Mouse (Mus musculus) hindbrain, embryonic 10.5 days (tissue): ENCODE results near the gene Synpr. TPM values are rescaled to one million over a fixed set of nuclear protein-coding genes. Genes with fewer than 3 reads are reported as not detected.

Experiments used
- DNase-seq: peaks from one replicate; pipeline ENCODE4 v3.0.0-alpha.2; 2017; ENCODE audit warnings: low spot score
- H3K27ac ChIP-seq: fragments of 300-500 bp; sonication (generic); 2 replicates; pipeline ENCODE4 v1.5.1; 2016; ENCODE audit warnings: mild to moderate bottlenecking, moderate library complexity
- H3K27me3 ChIP-seq: fragments of 300-500 bp; sonication (generic); 2 replicates; pipeline ENCODE4 v1.6.1; 2016; ENCODE audit warnings: mild to moderate bottlenecking; ENCODE audit not compliant: poor library complexity, insufficient read depth, severe bottlenecking
- H3K36me3 ChIP-seq: fragments of 300-500 bp; sonication (generic); 2 replicates; pipeline ENCODE4 v1.6.1; 2016; ENCODE audit warnings: mild to moderate bottlenecking, moderate library complexity
- H3K4me1 ChIP-seq: fragments of 300-500 bp; sonication (generic); replicated peaks from 2 replicates; pipeline ENCODE4 v1.6.1; 2016; ENCODE audit warnings: mild to moderate bottlenecking
- H3K4me3 ChIP-seq: fragments of 300-500 bp; sonication (generic); 2 replicates; pipeline ENCODE4 v1.5.1; 2016; ENCODE audit warnings: mild to moderate bottlenecking, moderate library complexity
- H3K9me3 ChIP-seq: fragments of 300-500 bp; sonication (generic); 2 replicates; pipeline ENCODE4 v1.6.1; 2016; ENCODE audit warnings: mild to moderate bottlenecking, moderate library complexity
- WGBS: fragments of 180-500 bp; shearing (Covaris S2); methylation state at CpG from one replicate; pipeline ENCODE4 v1.1.7; 2016; 5-methylcytosine and 5-hydroxymethylcytosine counted together
- polyA plus RNA-seq: library from polyadenylated mRNA; unstranded; fragments of >200 nt; fragmentation: Nextera tagmentation; extraction: Ambion mirVana; gene quantifications from 2 replicates; pipeline ENCODE4 v1.2.1, GENCODE M21; 2016

The Synpr gene
- polyA plus RNA-seq, 1 experiment from 2014 or later: 5.7 TPM

GRCm38 (mm10) chr14:13361184-13361583 is 76.6 kb downstream of the Synpr start:
- no peak for DNase-seq
- H3K9me3 ChIP-seq: no peaks in the 10 kb centered on the region

GRCm38 (mm10) chr14:13361642-13362041 is 77.1 kb downstream of the Synpr start:
- H3K27me3 ChIP-seq: no peaks in the 10 kb centered on the region
- H3K27ac ChIP-seq: no peak overlapping the region
- WGBS: 91% methylated on average over 3 of the region's 3 CpGs
- no peaks in the 10 kb centered on the region for H3K4me1 ChIP-seq
- H3K9me3 ChIP-seq: no peaks in the 10 kb centered on the region
- no peak overlapping the region for H3K4me3 ChIP-seq
- H3K36me3 ChIP-seq: no peaks in the 10 kb centered on the region
- no peak for DNase-seq

More at GRCm38 (mm10) chr14:13361184-13361583, 76.6 kb downstream of the Synpr start:
- Histone ChIP-seq H3K27ac (no peak overlapping the region), H3K4me1 (no peaks in the 10 kb centered on the region), H3K27me3 (no peaks in the 10 kb centered on the region), H3K36me3 (no peaks in the 10 kb centered on the region), H3K4me3 (no peak overlapping the region)

- Histone ChIP-seq H3K36me3 (no peaks in the 10 kb centered on the region), H3K4me3 (no peak overlapping the region), H3K27me3 (no peaks in the 10 kb centered on the region), H3K27ac (no peak overlapping the region), H3K9me3 (no peaks in the 10 kb centered on the region), H3K4me1 (no peaks in the 10 kb centered on the region)
- 71% methylated on average over 3 of the region's 3 CpGs for WGBS
- DNase-seq: no peak
Observed at GRCm38 (mm10) chr14:13368309-13368708, 83.7 kb downstream of the Synpr start.

GRCm38 (mm10) chr14:13389081-13389480 is 104.5 kb downstream of the Synpr start:
- no peak for DNase-seq
- H3K4me3 ChIP-seq: no peak overlapping the region
- no peaks in the 10 kb centered on the region for H3K27me3 ChIP-seq
- no peak overlapping the region for H3K27ac ChIP-seq
- no peaks in the 10 kb centered on the region for H3K36me3 ChIP-seq
- no peaks in the 10 kb centered on the region for H3K9me3 ChIP-seq
- no peaks in the 10 kb centered on the region for H3K4me1 ChIP-seq
- WGBS: 83% methylated on average over 7 of the region's 7 CpGs

- H3K36me3 ChIP-seq: no peaks in the 10 kb centered on the region
- H3K27ac ChIP-seq: no peak overlapping the region
- H3K4me1 ChIP-seq: no peaks in the 10 kb centered on the region
- H3K27me3 ChIP-seq: no peaks in the 10 kb centered on the region
- no peak overlapping the region for H3K4me3 ChIP-seq
- DNase-seq: no peak
- no peaks in the 10 kb centered on the region for H3K9me3 ChIP-seq
- WGBS: 86% methylated on average over 5 of the region's 5 CpGs
Observed at GRCm38 (mm10) chr14:13389954-13390353, 105.4 kb downstream of the Synpr start.

- DNase-seq: no peak
- H3K27me3 ChIP-seq: no peaks in the 10 kb centered on the region
- H3K36me3 ChIP-seq: no peaks in the 10 kb centered on the region
- H3K9me3 ChIP-seq: no peaks in the 10 kb centered on the region
- no peak overlapping the region for H3K27ac ChIP-seq
- H3K4me1 ChIP-seq: no peaks in the 10 kb centered on the region
- no peak overlapping the region for H3K4me3 ChIP-seq
- 55% methylated on average over 6 of the region's 6 CpGs for WGBS
Observed at GRCm38 (mm10) chr14:13399226-13400020, 114.8 kb downstream of the Synpr start.

GRCm38 (mm10) chr14:13411636-13412035 is 127.1 kb downstream of the Synpr start:
- 93% methylated on average over 1 of the region's 1 CpGs for WGBS
- no peaks in the 10 kb centered on the region for H3K27me3 ChIP-seq
- DNase-seq: no peak

GRCm38 (mm10) chr14:13440723-13441122 is 156.1 kb downstream of the Synpr start:
- no peaks in the 10 kb centered on the region for H3K4me1 ChIP-seq
- H3K4me3 ChIP-seq: no peak overlapping the region
- H3K9me3 ChIP-seq: no peaks in the 10 kb centered on the region
- 78% methylated on average over 6 of the region's 6 CpGs for WGBS
- H3K27ac ChIP-seq: no peak overlapping the region
- DNase-seq: no peak
- no peaks in the 10 kb centered on the region for H3K27me3 ChIP-seq
- no peaks in the 10 kb centered on the region for H3K36me3 ChIP-seq

More at GRCm38 (mm10) chr14:13411636-13412035, 127.1 kb downstream of the Synpr start:
- no peaks in the 10 kb centered on the region for H3K36me3 ChIP-seq
- H3K27ac ChIP-seq: no peak overlapping the region
- no peaks in the 10 kb centered on the region for H3K9me3 ChIP-seq
- no peak overlapping the region for H3K4me3 ChIP-seq
- no peaks in the 10 kb centered on the region for H3K4me1 ChIP-seq

GRCm38 (mm10) chr14:13444908-13445307 is 160.3 kb downstream of the Synpr start:
- Histone ChIP-seq H3K36me3 (no peaks in the 10 kb centered on the region), H3K9me3 (no peaks in the 10 kb centered on the region)
- whole genome bisulfite sequencing: 17% methylated on average over 2 of the region's 2 CpGs

GRCm38 (mm10) chr14:13453461-13454204 is 169.1 kb downstream of the Synpr start:
- H3K36me3 ChIP-seq: no peaks in the 10 kb centered on the region
- H3K4me1 ChIP-seq: 0 out of 2 replicates have a peak, but pooled peaks cover 4% of the 10 kb centered on the region
- 51% methylated on average over 3 of the region's 3 CpGs for WGBS
- H3K9me3 ChIP-seq: no peaks in the 10 kb centered on the region
- DNase-seq: no peak
- no peak overlapping the region for H3K4me3 ChIP-seq
- 0 out of 2 replicates have a peak overlapping the region, but pooled peaks have one; percentile 16 for H3K27ac ChIP-seq
- H3K27me3 ChIP-seq: no peaks in the 10 kb centered on the region

More at GRCm38 (mm10) chr14:13444908-13445307, 160.3 kb downstream of the Synpr start:
- DNase-seq: no peak
- no peaks in the 10 kb centered on the region for H3K27me3 ChIP-seq
- no peaks in the 10 kb centered on the region for H3K4me1 ChIP-seq
- no peak overlapping the region for H3K4me3 ChIP-seq
- no peak overlapping the region for H3K27ac ChIP-seq

- no peaks in the 10 kb centered on the region for H3K27me3 ChIP-seq
- H3K36me3 ChIP-seq: no peaks in the 10 kb centered on the region
- 0 out of 2 replicates have a peak, but pooled peaks cover 4% of the 10 kb centered on the region for H3K4me1 ChIP-seq
- H3K4me3 ChIP-seq: no peak overlapping the region
- H3K9me3 ChIP-seq: no peaks in the 10 kb centered on the region
- no peak for DNase-seq
- H3K27ac ChIP-seq: no peak overlapping the region
Observed at GRCm38 (mm10) chr14:13454991-13455390, 170.4 kb downstream of the Synpr start.

GRCm38 (mm10) chr14:13459333-13459732 is 174.8 kb downstream of the Synpr start:
- no peak overlapping the region for H3K4me3 ChIP-seq
- no peak for DNase-seq
- H3K27ac ChIP-seq: no peak overlapping the region
- H3K9me3 ChIP-seq: no peaks in the 10 kb centered on the region
- no peaks in the 10 kb centered on the region for H3K4me1 ChIP-seq
- 30% methylated on average over 1 of the region's 1 CpGs for WGBS
- H3K27me3 ChIP-seq: no peaks in the 10 kb centered on the region
- H3K36me3 ChIP-seq: no peaks in the 10 kb centered on the region

- H3K4me1 ChIP-seq: no peaks in the 10 kb centered on the region
- H3K27me3 ChIP-seq: no peaks in the 10 kb centered on the region
- 86% methylated on average over 2 of the region's 2 CpGs for WGBS
- no peak overlapping the region for H3K4me3 ChIP-seq
- H3K27ac ChIP-seq: no peak overlapping the region
- H3K36me3 ChIP-seq: no peaks in the 10 kb centered on the region
- DNase-seq: no peak
- H3K9me3 ChIP-seq: no peaks in the 10 kb centered on the region
Observed at GRCm38 (mm10) chr14:13469211-13469610, 184.6 kb downstream of the Synpr start.
